Mouse (Mus musculus): ENCODE measurements at regions not wholly inside any gene's neighbourhood (a gene's known extent, or its start where the extent isn't known, plus 50 kb on each side); places are given as distances from the start of the nearest gene placed in this dataset.

GRCm38 (mm10) chr2:8754142-8754541 is 1126.9 kb upstream of the 4930412O13Rik start:
- TF ChIP-seq POLR2A (IDR thresholded peaks at IDR 0.05; ENCODE audit: low read depth, low read length) (no peak), CTCF (conservative IDR thresholded peaks at IDR 0.05; ENCODE audit: insufficient read depth, insufficient read length, low read depth, low read length) (peak; percentile 38)
